ENCODE assay signal across 7 mouse cellular contexts in the genomic region with DNA sequence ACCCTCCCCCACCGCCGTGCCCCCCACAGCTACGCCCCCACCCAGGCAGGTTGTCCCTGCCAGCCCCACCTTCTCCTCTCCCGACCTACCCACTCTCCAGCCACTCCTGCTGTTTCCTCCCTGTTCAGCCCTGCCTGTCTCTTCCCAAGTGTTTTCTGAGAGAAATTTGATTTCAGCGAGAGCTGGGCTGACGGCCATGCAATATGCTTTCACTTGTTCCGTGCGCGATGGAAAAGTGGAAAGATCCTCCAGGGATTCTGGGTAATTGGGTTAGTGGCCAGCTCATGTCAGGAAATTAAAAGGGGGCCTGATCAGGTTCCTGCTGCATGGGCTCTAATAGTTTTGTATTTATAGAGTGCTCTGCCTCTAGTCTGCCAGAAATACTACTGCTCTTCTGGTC.
DNase-seq lines count a peak whose midpoint lies in the region; ATAC-seq and TF ChIP-seq lines count a peak whose summit lies in the region.

No protein-coding gene starts in this region.

- WGBS in forebrain, embryonic 14.5 days: 38% methylated on average over 7 of the region's 9 CpGs

- peak; percentile 58 for ATAC-seq in forebrain, embryonic 14.5 days
- no peak for ATAC-seq in megakaryocyte, adult 5-6 weeks (ENCODE audit: poor library complexity, severe bottlenecking)

- no peaks in the 10 kb centered on the region for H3K9me3 ChIP-seq in forebrain, embryonic 14.5 days (replicated peaks; ENCODE audit: control insufficient read depth, low read length)

- no peak overlapping the region for H3K4me3 ChIP-seq in forebrain, embryonic 14.5 days (ENCODE audit: low read depth, low read length)
- H3K4me3 ChIP-seq in myocyte: no peak overlapping the region

- no peaks in the 10 kb centered on the region for H3K27me3 ChIP-seq in forebrain, embryonic 14.5 days (replicated peaks; ENCODE audit: control insufficient read depth, insufficient read depth, low read length)
- H3K27me3 ChIP-seq in myocyte (ENCODE audit: control insufficient read depth, insufficient read depth, insufficient read length): peaks cover 19% of the 10 kb centered on the region

- no peaks in the 10 kb centered on the region for H3K4me1 ChIP-seq in forebrain, embryonic 14.5 days (ENCODE audit: control insufficient read depth, insufficient read depth, low read length)

- no peak overlapping the region for H3ac ChIP-seq in myocyte (ENCODE audit: control insufficient read depth, insufficient read length)

- H3K27ac ChIP-seq in forebrain, embryonic 14.5 days (ENCODE audit: low read depth, low read length): peak overlapping the region; percentile 48; the same call in 1 of the 2 replicates

- peak; percentile 16 to 37 for DNase-seq in left cerebral cortex, adult 18-20 months (ENCODE audit: low spot score in 2 of 2)
- no peak for DNase-seq in left cerebral cortex, adult 8-10 months (ENCODE audit: low spot score in 2 of 2)
- peak; percentile 66 for DNase-seq in forebrain, embryonic 14.5 days (ENCODE audit: low spot score)
- DNase-seq in heart, postnatal 10 days: peak; percentile 34 to 36
- DNase-seq in urinary bladder, postnatal 14 days (ENCODE audit: low spot score): no peak

- TF ChIP-seq POLR2A in myocyte (IDR thresholded peaks at IDR 0.05; ENCODE audit: insufficient read length, low read depth): no peak

- H3K9ac ChIP-seq in forebrain, embryonic 14.5 days (ENCODE audit: low read length): no peak overlapping the region

- no peak overlapping the region for H3K4me2 ChIP-seq in forebrain, embryonic 14.5 days (ENCODE audit: low read length)
- peak overlapping the region; percentile 30 for H3K4me2 ChIP-seq in myocyte (ENCODE audit: low read depth)

- intact Hi-C loops in heart, postnatal 10 days (cut with DNase I): no loop called here

- no peaks in the 10 kb centered on the region for H3K36me3 ChIP-seq in forebrain, embryonic 14.5 days (ENCODE audit: control insufficient read depth, insufficient read depth, low read length)
- H3K36me3 ChIP-seq in myocyte (ENCODE audit: control insufficient read depth, insufficient read depth): no peaks in the 10 kb centered on the region

- H3K79me2 ChIP-seq in myocyte (ENCODE audit: control insufficient read depth, insufficient read depth): no peaks in the 10 kb centered on the region

TF ChIP-seq in myocyte, 11 proteins besides CTCF, POLR2A, EP300 and RAD21:
- TF ChIP-seq SRF (IDR thresholded peaks at IDR 0.05; ENCODE audit: control insufficient read depth, insufficient read length, low read depth): no peak
- no peak for TF ChIP-seq POLR2AphosphoS2 (IDR thresholded peaks at IDR 0.05; ENCODE audit: insufficient read length, low read depth)
- TF ChIP-seq REST (IDR thresholded peaks at IDR 0.05; ENCODE audit: insufficient read depth, insufficient read length): no peak
- TF ChIP-seq TCF3 (IDR thresholded peaks at IDR 0.05; ENCODE audit: insufficient read length, low read depth): no peak
- no peak for TF ChIP-seq CEBPB (IDR thresholded peaks at IDR 0.05; ENCODE audit: insufficient read depth, poor library complexity, severe bottlenecking)
- no peak for TF ChIP-seq USF1 (IDR thresholded peaks at IDR 0.05; ENCODE audit: low read depth)
- no peak for TF ChIP-seq MYOD1 (IDR thresholded peaks at IDR 0.05; ENCODE audit: control insufficient read depth in 1 of 3, insufficient read length in 2 of 3, low read depth in 2 of 3)
- no peak for TF ChIP-seq TCF12 (IDR thresholded peaks at IDR 0.05; ENCODE audit: insufficient read depth, poor library complexity, severe bottlenecking)
- no peak for TF ChIP-seq MYOG (IDR thresholded peaks at IDR 0.05; ENCODE audit: control insufficient read depth in 1 of 3, insufficient read depth in 1 of 3, insufficient read length in 2 of 3, low read depth in 2 of 3)
- TF ChIP-seq MAX (IDR thresholded peaks at IDR 0.05; ENCODE audit: low read depth): no peak

Comparison
In these comparisons a context has a peak if more than half of its experiments do, and no peak if none do; other contexts are left out.
1. DNase-seq: peak in left cerebral cortex, adult 18-20 months (2 of 2), forebrain, embryonic 14.5 days (single experiment) and heart, postnatal 10 days (2 of 2); none in left cerebral cortex, adult 8-10 months (0 of 2) and urinary bladder, postnatal 14 days (single experiment).